Mouse (Mus musculus) thymus, postnatal 0 days (tissue): Measurements from ENCODE around the gene Dscaml1. TPM values are rescaled to one million over a fixed set of nuclear protein-coding genes. Genes with fewer than 3 reads are reported as not detected.

Experiments used
- DNase-seq: peaks from one replicate; pipeline ENCODE4 v3.0.0-alpha.2; 2015; ENCODE audit warnings: low spot score
- polyA plus RNA-seq: library from polyadenylated mRNA; unstranded; fragments of >200 nt; fragmentation: Nextera tagmentation; extraction: Ambion mirVana; gene quantifications from 2 replicates; pipeline ENCODE4 v1.2.1, GENCODE M21; 2015

Dscaml1 gene
- polyA plus RNA-seq, 1 experiment from 2014 or later: 1.8 TPM

DNA sequence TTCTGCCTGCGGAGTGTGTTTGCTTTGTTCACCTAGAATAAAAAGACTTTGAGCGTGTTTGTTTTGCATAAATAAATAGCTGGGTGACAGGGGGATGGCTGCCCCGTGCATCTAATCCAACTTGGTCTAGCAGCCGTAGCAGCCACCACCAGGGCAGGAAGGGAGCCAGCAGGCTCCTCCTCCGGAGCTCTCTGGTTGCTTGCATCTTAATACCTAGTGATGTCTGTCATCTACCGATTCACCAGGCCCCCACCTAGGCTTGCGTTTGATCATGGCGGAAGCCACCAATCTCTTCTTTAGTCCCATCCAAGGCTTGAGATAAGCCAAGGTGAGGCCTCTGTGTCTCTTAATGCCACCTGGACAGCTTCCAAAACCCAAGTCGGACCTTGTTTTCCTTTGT, 193.6 kb downstream of the Dscaml1 start:
- DNase-seq: no peak

DNA sequence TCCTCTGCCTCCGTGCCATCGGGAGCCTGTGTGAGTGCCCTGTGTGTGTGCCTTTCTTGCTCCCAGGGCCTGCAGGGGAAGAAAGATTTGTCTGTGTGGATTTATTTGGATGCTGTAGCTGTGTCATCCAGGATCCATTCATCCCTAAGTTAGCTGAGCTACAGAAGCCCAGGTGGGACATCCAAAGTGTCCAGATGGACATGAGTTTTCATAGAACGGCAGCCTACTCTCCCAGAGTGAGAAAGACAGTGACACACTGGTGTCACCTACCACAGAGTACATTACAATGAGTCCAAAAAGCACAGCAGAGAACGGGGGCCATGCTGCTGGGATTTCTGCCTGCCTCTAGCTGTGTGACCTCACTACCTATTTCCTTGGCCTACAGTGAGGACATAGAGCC, 194.5 kb downstream of the Dscaml1 start:
- no peak for DNase-seq

DNA sequence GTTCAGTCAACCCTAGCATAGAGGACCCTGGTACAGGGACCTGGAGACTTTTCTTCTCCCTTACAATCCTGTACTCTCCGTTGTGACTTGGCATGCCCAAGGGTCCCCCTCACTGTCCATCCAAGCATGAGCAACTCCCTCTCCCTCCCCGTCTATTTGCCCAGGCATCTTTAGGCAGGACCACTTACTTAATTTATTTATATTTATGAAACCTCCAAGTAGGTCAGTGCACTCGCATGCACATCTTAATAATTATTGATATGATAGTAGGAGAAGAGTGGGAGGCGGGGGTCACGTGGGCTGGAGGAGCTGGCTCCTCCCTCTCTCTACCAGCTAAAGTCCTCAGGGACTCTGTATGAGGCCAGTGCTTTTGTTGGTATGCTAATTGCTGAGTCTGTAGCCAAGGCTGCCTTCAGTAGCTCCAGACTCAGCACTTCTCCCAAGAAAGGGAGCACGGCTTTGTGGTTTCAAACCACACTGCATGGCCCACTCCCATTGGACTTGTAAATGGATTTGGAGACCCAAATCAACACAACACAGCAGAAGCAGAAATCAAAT, 199.5 kb downstream of the Dscaml1 start:
- DNase-seq: no peak

- DNase-seq: no peak
Observed at GRCm38 (mm10) chr9:45632520-45632919, 206.1 kb downstream of the Dscaml1 start.

DNA sequence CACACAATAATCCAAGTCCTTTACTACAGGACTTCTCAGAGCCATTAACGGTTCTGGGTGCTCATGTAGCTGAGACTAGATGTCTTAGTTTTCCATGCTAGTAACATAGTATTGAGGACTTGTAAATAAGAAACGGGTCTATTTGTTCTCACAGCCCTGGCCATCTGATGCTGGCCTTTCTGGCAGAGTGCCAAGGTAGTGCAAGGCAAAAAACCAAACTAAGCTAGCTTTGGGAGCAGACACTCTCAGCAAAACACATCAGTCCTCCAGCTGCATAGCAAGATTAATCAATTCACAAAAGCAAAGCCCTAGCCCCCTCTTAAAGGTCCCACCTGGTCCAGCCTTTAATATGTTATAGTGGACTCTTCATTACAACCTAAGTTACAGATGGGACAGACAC, 206.6 kb downstream of the Dscaml1 start:
- DNase-seq: no peak

DNA sequence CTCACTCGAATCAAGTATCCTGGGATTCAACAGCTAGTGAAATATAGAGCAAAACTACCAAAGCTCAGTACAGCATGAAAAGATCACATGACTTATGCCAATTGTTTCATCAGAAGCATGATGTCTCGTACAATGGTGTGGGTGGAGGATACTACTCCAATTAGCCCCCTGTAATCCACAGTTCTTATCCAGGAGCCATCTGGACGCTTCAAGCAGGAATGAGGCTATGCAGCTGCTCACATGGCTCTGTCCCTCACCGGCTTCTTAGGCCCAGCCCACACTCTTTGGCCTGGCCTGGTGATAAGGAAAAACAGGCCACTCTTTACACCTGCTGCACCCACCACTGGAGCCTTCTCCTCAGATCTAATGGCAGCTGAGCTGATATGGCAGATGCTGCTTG, 208.6 kb downstream of the Dscaml1 start:
- DNase-seq: no peak

DNA sequence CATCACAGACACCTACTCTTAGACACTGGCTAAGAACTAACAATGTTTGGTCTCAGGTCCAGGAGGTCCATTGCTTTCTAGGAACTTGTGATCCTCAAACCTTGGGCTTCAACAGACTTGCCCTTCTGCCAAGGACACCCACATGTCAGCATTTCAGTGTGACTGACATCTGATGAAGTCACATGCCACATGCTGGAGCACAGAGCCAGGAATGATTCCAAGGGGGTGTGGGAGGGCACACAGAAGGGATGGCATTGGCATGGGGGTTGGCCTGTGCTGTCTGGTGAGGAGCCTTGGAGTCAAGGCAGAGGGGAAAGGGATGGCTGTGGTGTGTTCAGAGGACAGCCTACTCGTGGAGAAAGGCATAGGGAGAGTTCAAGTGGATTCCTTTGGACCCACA, 210.9 kb downstream of the Dscaml1 start:
- no peak for DNase-seq

DNA sequence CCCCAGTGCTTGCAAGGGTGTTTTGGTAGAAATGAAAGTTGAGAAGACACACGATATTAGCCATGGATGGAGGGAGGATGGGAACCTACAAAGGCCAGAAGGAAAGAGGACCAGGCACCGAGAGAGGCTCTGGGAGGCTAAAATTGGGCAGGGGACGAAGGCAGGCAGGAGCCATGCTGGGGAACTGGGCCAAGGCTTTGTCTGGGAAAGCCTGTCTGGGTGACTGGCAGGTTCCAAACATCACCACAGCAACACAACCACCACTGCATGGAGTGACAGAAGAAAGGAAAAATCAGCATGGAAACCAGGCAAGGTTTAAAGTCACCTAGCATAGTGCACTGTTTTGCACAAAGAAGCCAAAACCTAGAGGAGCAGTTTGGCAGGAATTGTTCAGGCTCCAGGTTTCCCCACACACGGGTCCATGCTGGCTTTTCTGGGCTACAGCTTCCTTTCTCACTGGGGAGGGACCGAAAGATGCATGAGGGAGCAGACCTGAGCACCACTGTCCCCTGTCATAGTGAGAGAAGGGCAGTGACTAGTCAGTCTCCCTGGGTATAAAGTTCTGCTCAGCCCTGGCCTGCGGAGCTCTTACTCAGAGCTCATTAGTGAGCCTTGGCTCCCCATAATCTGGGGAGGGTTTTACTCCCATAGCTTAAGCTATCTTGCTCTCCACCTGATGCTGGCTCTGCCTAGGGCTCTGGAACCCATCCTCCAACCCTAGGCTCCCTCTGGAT, 211.9 kb downstream of the Dscaml1 start:
- no peak for DNase-seq

GRCm38 (mm10) chr9:45644833-45645388, 218.5 kb downstream of the Dscaml1 start:
- no peak for DNase-seq

DNA sequence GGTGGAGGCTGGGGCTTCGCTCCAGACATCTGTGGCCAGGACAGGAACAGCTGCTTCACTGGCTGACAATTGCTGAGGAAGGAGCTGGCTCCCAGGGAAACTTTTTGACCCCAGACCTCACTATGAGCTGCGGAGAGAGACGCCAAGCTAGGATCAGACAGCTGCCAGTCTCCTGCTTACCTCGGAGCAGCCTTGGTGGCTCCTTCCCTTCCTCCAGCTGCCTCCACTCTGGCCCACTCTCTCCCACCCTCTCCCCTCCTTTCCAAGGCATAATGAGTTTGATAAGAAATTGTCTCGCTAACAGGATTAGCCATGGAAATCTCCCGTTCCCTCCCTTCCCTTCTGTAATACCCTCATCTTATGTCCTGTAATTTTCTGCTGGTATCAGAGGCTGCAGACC, 219.1 kb downstream of the Dscaml1 start:
- no peak for DNase-seq

- no peak for DNase-seq
Observed at GRCm38 (mm10) chr9:45651078-45651809, 224.8 kb downstream of the Dscaml1 start.

GRCm38 (mm10) chr9:45651810-45652177, 225.4 kb downstream of the Dscaml1 start:
- DNase-seq: no peak

GRCm38 (mm10) chr9:45657172-45658062, 231.0 kb downstream of the Dscaml1 start:
- DNase-seq: no peak

DNA sequence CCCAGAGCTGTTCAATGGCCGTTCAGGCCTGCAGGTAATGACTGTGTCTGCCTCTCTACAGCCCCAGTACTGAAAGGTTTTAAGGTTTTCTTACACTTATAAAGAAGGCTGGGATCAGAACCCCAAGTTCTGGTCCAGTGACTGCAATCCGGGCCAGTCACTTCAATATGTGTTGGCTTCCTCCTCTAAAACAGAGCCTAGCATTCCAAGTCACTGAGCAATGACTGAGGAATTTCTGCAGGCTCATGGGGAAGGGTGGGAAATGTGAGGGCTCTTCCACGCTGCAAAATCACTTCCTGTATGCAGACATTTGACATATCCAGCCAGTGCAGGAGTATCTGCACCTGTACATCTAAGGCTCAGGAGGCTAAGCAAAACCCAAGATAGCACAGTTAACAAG, 233.8 kb downstream of the Dscaml1 start:
- DNase-seq: no peak

DNA sequence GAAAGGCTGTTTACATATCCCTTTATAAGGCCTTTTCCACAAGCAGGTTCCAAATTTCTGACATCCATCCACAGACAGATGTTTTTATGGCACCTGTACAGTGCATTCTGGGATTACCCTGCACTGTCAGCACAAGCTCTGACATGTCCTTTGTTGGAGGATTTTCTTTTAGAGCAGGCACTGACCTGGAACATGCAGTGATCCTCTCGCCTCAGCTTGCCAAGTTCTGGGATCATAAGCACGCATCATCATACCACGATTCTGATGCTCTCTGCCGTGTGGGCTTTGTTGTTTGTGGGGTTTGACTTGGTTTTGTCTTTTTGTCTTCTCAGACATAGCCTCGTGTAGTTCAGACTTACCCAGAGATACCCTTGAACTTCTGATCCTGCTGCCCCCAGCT, 236.0 kb downstream of the Dscaml1 start:
- DNase-seq: no peak

- no peak for DNase-seq
Observed at GRCm38 (mm10) chr9:45663386-45664315, 237.2 kb downstream of the Dscaml1 start.

DNA sequence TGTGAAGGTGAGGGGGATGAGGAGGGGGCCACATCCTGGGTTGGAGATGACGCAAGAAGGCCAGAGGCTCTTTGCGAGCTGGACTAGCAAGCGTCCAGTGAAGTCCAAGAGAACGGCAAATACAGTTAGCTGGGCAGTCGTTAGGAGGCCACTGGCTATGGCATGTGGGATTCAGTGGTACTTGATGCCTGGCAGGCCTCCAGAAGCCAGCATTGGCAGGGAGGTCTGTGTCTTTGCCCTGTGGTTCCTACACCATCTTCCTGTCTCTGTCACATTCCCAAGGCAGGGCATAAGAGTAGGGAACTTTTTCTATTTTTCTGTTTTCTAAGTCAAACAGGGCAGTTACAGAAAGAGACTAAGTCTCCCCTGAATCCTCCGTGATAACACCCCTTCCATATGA, 237.9 kb downstream of the Dscaml1 start:
- no peak for DNase-seq

- no peak for DNase-seq
Observed at GRCm38 (mm10) chr9:45664871-45665394, 238.5 kb downstream of the Dscaml1 start.

DNA sequence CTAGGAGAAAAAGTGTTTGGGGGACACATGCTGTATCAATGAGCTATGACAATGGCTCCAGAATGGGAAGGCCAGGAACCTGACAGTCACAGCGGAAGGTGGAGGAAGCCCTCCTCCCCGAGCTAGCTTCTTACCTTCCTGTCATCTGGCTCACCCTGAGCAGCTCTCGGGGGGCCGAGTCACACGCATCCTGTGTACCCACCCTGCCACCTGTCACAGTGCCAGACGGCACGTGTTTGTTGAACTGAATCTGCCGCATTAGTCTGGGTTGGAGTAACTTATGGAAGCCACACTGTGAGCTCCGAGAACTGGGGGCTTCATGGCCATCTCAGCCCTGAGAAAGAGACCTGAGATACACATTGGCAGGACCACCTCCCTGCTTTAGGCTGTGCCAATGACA, 249.5 kb downstream of the Dscaml1 start:
- no peak for DNase-seq

DNA sequence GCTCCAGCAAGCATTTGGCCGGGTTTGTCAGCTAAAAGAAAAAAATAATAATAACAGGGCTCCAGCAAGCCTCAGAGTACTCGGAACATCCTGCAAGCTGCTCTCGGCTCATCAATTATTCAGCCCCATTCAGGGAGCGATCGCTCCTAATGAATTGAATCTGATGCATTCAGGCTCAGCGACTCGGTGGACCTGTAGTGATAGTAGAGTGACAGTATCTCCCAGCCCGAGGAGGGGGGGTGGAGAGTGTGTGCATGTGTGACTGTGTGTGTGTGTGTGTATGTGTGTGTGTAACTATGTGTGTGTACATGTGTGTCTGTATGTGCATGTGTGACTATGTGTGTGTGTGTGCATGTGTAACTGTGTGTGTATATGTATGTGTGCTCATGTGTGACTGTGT, 250.2 kb downstream of the Dscaml1 start:
- no peak for DNase-seq
